Mouse (Mus musculus): ENCODE measurements at regions not wholly inside any gene's neighbourhood (a gene's known extent, or its start where the extent isn't known, plus 50 kb on each side); places are given as distances from the start of the nearest gene placed in this dataset.

DNA sequence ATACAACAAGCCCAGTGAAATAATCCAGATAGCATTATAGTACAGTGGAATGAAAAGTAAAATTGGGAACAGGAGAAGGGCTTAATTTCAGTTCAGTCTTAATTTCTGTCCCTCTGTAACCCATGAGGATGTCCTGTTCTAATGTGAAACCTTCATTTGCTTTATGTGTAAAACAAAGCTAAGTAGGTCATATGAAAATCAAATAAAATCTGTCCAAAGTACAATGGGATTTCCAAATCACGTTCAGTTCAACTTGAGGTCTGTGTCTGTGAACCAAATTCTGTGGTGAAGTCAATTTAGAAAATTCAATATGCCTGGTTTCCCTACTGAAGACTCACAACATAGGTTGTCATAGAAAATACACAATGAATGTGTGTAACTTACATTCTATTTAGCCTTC is 74.4 kb upstream of the Dab2 start:
- DNase-seq = no peak

DNA sequence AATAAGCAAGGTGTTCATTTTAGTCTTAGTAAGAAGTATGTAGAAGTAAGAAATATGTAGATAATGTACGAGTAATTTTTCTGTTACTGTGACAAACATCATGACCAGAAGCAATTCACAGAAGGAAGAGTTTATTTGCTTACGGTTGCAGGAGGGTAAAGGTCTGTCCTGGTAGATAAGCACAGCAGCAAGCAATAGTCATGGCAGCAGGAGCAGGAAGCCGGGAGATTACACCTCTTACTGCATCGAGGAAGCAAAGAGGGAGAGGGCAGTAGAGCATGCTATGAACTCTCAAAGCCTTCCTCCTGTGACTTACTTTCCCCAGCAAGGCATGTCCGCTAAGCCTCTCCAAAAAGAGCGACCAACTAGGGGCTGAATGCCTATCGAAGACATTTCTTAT is 69.0 kb upstream of the Dab2 start:
- DNase-seq = no peak

DNA sequence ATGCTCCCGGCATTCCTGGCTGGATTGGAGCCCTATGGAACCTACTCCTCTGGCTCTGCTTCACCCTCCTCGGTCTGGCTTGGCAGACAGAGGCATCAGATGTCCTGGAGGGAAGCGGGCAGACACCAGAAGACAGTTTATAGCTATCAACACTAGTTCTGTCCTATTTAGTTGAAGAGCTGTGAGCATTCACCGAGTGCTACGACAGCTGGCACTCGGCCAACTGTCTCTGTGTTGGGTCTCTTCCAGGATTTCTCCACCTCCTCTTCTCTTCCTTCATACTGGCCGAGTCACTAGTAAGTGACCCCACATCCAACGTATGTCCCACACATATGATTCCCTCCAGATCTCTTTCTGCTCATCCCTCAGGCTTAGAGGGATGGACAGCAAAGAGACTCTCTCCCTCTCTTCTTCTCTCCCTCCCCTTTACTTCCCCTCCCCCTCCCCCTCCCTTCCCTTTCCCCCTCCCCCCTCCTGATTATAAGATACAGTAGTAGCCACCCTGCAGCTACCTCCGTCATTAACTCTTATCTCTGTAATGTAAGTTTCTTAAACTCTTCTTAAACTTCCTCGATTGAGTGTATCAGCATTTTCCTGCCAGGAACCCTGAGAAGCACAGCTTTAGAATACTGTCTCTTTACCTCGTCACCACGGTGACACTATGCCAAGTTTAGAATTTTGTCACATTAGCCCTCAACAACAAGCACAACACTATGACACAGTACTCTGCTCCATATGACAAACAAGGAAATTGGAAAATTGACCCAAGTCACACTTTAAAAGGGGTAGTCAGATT is 68.1 kb upstream of the Dab2 start:
- DNase-seq = no peak

DNA sequence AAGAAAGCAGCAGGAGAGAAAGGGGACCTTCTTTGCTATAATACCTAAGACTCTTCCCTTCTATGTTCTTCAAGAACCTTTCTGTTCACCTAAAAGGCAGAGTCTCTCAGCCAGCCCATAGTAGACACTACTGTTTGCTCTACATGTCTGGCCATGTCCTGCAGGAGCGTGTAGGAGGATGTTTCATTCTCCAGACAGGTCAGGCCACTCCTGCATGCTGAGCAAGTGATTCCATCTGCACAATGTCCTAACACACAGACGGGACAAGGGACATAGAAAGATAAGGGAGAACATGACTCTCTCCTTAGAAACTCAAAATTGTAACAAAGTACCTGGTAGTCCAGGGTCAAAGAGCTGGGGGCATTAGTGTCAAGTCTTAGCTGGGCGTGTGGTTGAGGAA is 66.0 kb upstream of the Dab2 start:
- no peak for DNase-seq

DNA sequence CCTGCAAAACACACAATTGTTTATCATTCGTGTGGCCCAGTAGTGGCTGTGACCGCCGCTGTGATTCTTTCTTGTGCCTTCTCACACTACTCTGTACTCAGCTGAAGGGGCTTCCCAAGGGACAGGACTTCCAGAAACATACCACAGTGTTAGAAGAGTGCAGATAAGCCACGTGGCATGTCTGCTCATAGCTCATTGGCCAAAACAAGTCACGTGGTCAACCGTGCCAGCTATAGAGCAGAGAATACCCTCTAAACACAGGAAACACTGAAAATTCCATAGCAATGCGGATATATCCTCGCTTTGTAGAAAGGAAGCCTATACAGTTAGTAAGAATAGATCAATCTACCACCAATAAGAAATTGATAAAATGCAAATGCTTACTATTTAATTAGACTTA is 63.0 kb upstream of the Dab2 start:
- DNase-seq = no peak

DNA sequence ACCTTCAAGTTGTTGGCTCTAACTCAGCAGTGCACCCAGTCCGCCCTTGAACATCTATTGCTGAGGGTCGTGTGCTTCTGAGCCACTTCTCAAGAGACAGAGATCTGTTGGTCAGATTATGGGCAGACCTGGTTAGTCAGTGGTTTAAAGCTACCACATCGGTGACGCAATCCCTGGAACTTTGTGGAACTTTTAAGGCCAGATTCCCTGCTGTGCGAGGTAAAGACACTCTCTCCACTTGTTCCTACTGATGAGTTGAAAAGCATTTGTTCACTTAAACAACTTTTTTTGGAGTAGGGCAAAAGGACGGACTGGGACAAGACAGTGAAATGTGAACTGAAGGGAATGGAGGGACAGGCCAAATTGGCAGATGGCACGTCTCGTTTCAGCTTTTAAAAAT is 61.9 kb upstream of the Dab2 start:
- no peak for DNase-seq

DNA sequence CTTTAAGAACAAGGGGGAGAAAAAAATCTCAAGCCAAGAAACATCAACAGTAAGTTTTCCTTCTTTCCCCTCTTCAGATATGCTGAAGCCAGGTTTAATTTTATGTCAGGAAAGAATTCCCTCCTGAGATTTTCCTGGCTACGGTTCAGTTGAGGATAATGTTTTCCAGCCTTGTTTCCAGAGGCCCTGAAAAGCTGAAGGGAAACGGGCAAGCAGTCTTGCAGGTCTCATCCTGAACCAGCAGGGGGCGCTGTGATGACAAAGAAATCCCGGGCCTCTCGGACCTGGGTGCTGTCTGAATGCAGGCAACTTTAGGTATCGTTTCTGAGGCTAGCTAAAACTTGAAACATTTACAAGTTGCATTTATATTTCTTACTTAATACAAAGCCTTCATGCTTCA is 61.5 kb upstream of the Dab2 start:
- peak; percentile 20 for DNase-seq

DNA sequence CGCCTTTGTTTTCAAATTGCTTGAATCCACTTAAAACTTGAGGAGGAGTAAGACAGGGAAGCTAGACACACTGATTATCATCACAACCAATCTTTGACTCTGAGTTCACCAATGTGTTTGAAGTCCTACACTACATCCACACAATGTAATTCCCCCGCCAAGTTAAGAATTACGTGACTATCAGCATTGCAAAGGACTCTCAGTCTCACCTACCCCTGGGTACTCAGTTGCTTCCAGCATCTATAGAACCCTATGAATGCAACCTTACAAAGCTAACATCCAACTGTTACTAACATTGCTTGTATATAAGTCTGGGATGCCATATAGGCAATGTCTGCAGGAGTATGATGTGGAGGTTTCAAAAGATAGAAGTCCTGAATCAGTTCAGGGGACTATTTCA is 60.8 kb upstream of the Dab2 start:
- DNase-seq = no peak

DNA sequence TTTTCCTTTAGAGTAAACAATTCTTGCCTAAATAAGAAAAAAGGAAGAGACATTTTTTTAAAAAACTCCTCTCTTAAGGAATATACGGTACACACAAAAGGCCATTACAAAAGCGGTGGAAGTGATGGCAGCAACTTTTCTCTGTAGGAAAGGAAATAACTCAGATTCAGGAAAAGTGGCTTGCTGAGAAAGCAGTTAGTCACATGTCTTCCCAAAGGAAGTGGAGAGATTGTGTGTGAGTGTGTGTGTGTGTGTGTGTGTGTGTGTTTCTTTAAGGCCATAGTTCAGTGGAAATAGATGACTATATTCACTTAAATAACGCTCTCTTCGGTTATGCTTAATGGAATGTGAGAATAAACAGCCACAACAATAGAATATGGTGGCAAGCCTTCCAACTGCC is 57.5 kb upstream of the Dab2 start:
- no peak for DNase-seq

DNA sequence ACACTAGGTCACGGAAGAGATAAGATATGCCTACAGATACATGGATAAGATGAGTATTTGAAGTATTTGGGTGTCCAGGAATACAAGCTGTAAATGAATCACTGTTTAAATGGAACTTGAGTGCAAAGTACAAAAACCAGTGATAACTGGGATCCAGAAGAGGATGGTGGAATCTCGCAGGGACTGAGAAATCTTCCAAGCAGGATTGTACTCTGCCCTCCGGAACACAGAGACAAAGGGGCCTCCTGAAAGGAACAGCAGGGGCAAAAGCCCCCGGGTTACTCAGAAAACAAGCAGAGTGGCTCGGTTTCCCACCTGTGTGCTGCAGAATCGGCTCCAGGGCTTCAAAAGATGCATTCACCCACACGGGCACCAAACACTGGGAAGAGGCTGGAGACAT is 55.2 kb upstream of the Dab2 start:
- DNase-seq = no peak

DNA sequence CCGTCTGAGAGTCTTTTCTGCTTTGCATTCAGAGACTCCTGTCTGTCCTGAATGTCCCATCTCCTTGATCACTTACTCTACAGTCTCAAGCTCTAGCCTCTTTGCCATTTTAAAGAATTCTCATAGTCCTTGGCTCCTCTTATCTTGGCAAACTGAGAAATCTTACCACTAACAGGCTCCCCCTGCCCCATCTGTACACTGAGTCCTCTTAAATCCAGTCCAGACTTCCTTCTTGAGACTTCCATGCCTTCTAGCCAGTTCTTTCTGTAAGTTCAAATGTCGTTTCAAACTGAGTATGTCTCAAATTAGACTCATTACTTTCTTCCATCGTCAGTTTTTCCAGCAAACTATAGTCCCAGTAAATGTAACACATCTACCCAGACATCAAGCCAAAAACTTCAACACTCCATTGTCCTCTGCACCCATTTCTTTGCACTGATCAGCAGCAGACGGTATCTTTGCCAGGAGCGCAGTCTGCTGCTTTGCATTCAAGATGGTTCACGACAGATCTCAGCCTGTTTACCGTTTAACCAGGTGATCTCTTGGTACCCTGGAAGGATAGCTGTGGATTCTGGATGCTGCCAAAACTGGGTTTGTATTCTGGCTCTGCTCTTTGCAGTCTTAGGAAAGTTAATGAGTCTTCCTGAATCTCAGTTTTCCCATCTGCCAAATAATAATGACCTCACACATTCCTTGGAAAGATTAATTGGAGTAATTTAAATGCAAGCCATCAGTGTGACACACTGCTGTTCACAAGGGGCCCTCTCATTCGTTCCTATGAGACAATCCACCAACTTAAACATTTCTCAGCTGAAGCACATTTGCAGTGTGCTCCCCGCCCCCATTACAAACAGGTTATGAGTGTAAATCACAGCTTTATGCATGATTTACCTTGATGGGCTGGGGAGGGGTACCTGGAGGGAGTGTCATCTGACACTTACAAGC is 53.4 kb upstream of the Dab2 start:
- no peak for DNase-seq

DNA sequence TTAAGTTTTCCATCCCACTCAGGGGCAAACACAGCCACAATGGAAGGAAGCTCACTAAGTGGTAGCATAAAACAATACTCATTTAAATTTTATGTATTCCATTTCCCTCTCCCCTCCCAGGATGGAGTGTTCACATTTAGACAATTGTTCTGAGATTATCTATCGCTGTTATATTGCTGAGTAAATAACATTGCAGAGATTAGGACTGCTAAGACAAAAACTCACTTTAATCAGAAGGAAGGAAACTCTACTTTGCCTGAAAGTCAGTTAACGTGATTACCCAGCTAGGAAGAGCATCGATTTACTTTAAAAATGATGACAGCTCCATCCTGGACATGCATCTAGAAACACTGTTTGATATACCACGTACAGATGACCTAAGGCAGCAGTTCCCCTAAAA is 51.1 kb upstream of the Dab2 start:
- no peak for DNase-seq
